11 mouse cellular contexts compared by ENCODE assay signal in the genomic region with DNA sequence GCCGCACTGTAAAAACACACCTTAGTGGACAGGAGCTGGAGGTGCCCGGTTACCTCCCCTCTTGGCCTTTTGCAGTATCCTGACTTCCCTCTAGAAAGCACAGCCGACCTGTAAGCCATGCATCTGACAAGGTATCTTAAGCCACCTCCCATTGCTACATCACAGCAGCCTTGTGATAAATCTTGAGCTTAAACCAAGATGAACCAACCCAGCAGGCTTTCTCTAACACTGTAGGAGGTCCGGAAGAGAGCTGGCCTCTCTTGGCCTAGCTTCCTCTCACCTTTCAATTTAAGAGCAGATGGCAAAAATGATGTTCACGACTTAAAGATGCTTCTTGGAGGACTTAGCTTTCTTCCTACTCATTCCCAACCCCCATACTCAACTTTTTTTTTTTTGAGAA. TPM values are rescaled to one million over a fixed set of nuclear protein-coding genes. Genes with fewer than 3 reads are reported as not detected.
DNase-seq lines count a peak whose midpoint lies in the region; ATAC-seq and TF ChIP-seq lines count a peak whose summit lies in the region.
"Had no signal": no experiment of that assay in that cellular context is flagged by ENCODE, and none has a peak within 500 bp of the region (broad histone marks: within the 10 kb centered on the region; RNA-seq: fewer than 3 reads in every experiment).

No protein-coding gene starts in this region.

- H3K9me3 ChIP-seq in lung, postnatal 0 days (ENCODE audit: low read length) = no peaks in the 10 kb centered on the region
- H3K9me3 ChIP-seq in hindbrain, embryonic 11.5 days (ENCODE audit: control insufficient read depth, low read length) = no peaks in the 10 kb centered on the region
- no peaks in the 10 kb centered on the region for H3K9me3 ChIP-seq in midbrain, embryonic 10.5 days (replicated peaks)
- H3K9me3 ChIP-seq in stomach, postnatal 0 days (ENCODE audit: control insufficient read depth, low read length) = no peaks in the 10 kb centered on the region
- H3K9me3 ChIP-seq: liver, embryonic 15.5 days had no signal

- TF ChIP-seq EP300 in lung, postnatal 0 days (IDR thresholded peaks at IDR 0.05) = no peak
- no peak for TF ChIP-seq EP300 in stomach, postnatal 0 days (optimal IDR thresholded peaks at IDR 0.05)

- peak; percentile 16; the same call in 1 of the 2 replicates for ATAC-seq in lung, postnatal 0 days
- ATAC-seq in hindbrain, embryonic 11.5 days (ENCODE audit: low FRiP score) = no peak
- no peak for ATAC-seq in stomach, postnatal 0 days (ENCODE audit: low FRiP score, low TSS enrichment)

- H3K4me3 ChIP-seq in lung, postnatal 0 days (ENCODE audit: low read depth, low read length) = no peak overlapping the region
- H3K4me3 ChIP-seq in hindbrain, embryonic 11.5 days (ENCODE audit: low read depth, low read length) = no peak overlapping the region
- H3K4me3 ChIP-seq in midbrain, embryonic 10.5 days = peak overlapping the region; percentile 100
- H3K4me3 ChIP-seq in stomach, postnatal 0 days (ENCODE audit: low read depth, low read length) = 0 out of 2 replicates have a peak overlapping the region, but pooled peaks have one; percentile 10
- H3K4me3 ChIP-seq: liver, embryonic 15.5 days had no signal

- TF ChIP-seq CTCF in lung, postnatal 0 days (IDR thresholded peaks at IDR 0.05) = no peak
- TF ChIP-seq CTCF in stomach, postnatal 0 days (IDR thresholded peaks at IDR 0.05; ENCODE audit: low read depth) = no peak

- peak overlapping the region; percentile 34; the same call in 1 of the 2 replicates for H3K27ac ChIP-seq in lung, postnatal 0 days (ENCODE audit: low read length)
- H3K27ac ChIP-seq in hindbrain, embryonic 11.5 days (ENCODE audit: low read depth, low read length) = peak overlapping the region; percentile 65
- peak overlapping the region; percentile 84 for H3K27ac ChIP-seq in midbrain, embryonic 10.5 days (replicated peaks)
- H3K27ac ChIP-seq in stomach, postnatal 0 days (replicated peaks) = peak overlapping the region; percentile 67
- H3K27ac ChIP-seq: liver, embryonic 15.5 days had no signal

- peaks cover 52% of the 10 kb centered on the region for H3K4me1 ChIP-seq in lung, postnatal 0 days (ENCODE audit: insufficient read depth, low read depth, low read length)
- peaks cover 30% of the 10 kb centered on the region for H3K4me1 ChIP-seq in hindbrain, embryonic 11.5 days (replicated peaks; ENCODE audit: control insufficient read depth, insufficient read depth, low read length)
- H3K4me1 ChIP-seq in midbrain, embryonic 10.5 days = peaks cover 100% of the 10 kb centered on the region
- H3K4me1 ChIP-seq in stomach, postnatal 0 days (replicated peaks; ENCODE audit: control insufficient read depth, insufficient read depth) = peaks cover 13% of the 10 kb centered on the region; the same call in 1 of the 2 replicates

- no peak overlapping the region for H3K9ac ChIP-seq in lung, postnatal 0 days (replicated peaks; ENCODE audit: low read depth)
- no peak overlapping the region for H3K9ac ChIP-seq in hindbrain, embryonic 11.5 days (ENCODE audit: low read depth, low read length)
- no peak overlapping the region for H3K9ac ChIP-seq in stomach, postnatal 0 days (ENCODE audit: low read length)
- H3K9ac ChIP-seq: liver, embryonic 15.5 days had no signal

- 22% methylated on average over 5 of the region's 5 CpGs for WGBS in lung, postnatal 0 days
- 25% methylated on average over 5 of the region's 5 CpGs for WGBS in hindbrain, embryonic 11.5 days
- WGBS in midbrain, embryonic 10.5 days = 33% methylated on average over 5 of the region's 5 CpGs
- WGBS in stomach, postnatal 0 days = 19% methylated on average over 5 of the region's 5 CpGs

- intact Hi-C loops in heart, postnatal 14 days (cut with DNase I) = no loop called here

- DNase-seq in lung, postnatal 0 days (ENCODE audit: low spot score) = peak; percentile 19
- DNase-seq in lung, postnatal 10 days = no peak
- DNase-seq in hindbrain, embryonic 11.5 days (ENCODE audit: low spot score) = no peak
- no peak for DNase-seq in midbrain, embryonic 10.5 days (ENCODE audit: low spot score)
- DNase-seq in stomach, postnatal 0 days (ENCODE audit: low spot score) = no peak
- no peak for DNase-seq in embryo, embryonic 9.5 days (ENCODE audit: extremely low spot score)
- no peak for DNase-seq in heart, postnatal 14 days
- DNase-seq in MN1 (ENCODE audit: low spot score) = no peak
- DNase-seq: adrenal gland, postnatal 36 days; gastrocnemius, postnatal 10 days had no signal

- H3K36me3 ChIP-seq in lung, postnatal 0 days (ENCODE audit: insufficient read depth, low read length) = no peaks in the 10 kb centered on the region; the same call in 1 of the 2 replicates
- no peaks in the 10 kb centered on the region for H3K36me3 ChIP-seq in hindbrain, embryonic 11.5 days (ENCODE audit: control insufficient read depth, insufficient read depth, low read length)
- H3K36me3 ChIP-seq in midbrain, embryonic 10.5 days = peaks cover 46% of the 10 kb centered on the region
- H3K36me3 ChIP-seq in stomach, postnatal 0 days (ENCODE audit: control insufficient read depth, insufficient read depth, low read length) = no peaks in the 10 kb centered on the region

- no peaks in the 10 kb centered on the region for H3K27me3 ChIP-seq in lung, postnatal 0 days (replicated peaks; ENCODE audit: insufficient read depth, low read length)
- H3K27me3 ChIP-seq in hindbrain, embryonic 11.5 days (ENCODE audit: control insufficient read depth, insufficient read depth, low read length) = no peaks in the 10 kb centered on the region
- H3K27me3 ChIP-seq in midbrain, embryonic 10.5 days (ENCODE audit: low read depth, poor library complexity, severe bottlenecking) = no peaks in the 10 kb centered on the region
- H3K27me3 ChIP-seq in stomach, postnatal 0 days (ENCODE audit: control insufficient read depth, insufficient read depth, low read length) = no peaks in the 10 kb centered on the region
- H3K27me3 ChIP-seq: liver, embryonic 15.5 days had no signal

- H3K4me2 ChIP-seq in lung, postnatal 0 days (replicated peaks; ENCODE audit: low read depth, low read length) = 0 out of 2 replicates have a peak overlapping the region, but pooled peaks have one; percentile 1
- H3K4me2 ChIP-seq in hindbrain, embryonic 11.5 days (replicated peaks; ENCODE audit: low read depth, low read length) = peak overlapping the region; percentile 17; the same call in 1 of the 2 replicates
- peak overlapping the region; percentile 97 for H3K4me2 ChIP-seq in stomach, postnatal 0 days (replicated peaks; ENCODE audit: low read depth)
- H3K4me2 ChIP-seq: liver, embryonic 15.5 days had no signal

RNA-seq across cellular contexts. Expression of gene Ptch1, which starts 17.5 kb away (rescaled TPM):
- 15.2 and 21.3 TPM in 2 replicates for polyA plus RNA-seq in lung, postnatal 0 days (2015; fragmentation: Nextera tagmentation; extraction: Ambion mirVana)
- 19.5 and 28.4 TPM in 2 replicates for polyA plus RNA-seq in hindbrain, embryonic 11.5 days (2014; fragmentation: Nextera tagmentation; extraction: Ambion mirVana)
- 30.9 and 31.6 TPM in 2 replicates for polyA plus RNA-seq in midbrain, embryonic 10.5 days (2016; fragmentation: Nextera tagmentation; extraction: Ambion mirVana)
- 8.4 and 8.5 TPM in 2 replicates for polyA plus RNA-seq in stomach, postnatal 0 days (2015; fragmentation: Nextera tagmentation; extraction: Ambion mirVana)
- total RNA-seq in heart, postnatal 14 days (2021) = 10 to 100 TPM; 12.0 to 16.1 TPM

RNA-seq across cellular contexts. Expression of gene Fancc, which starts 58.8 kb away (rescaled TPM):
- 26.0 and 37.6 TPM in 2 replicates for polyA plus RNA-seq in lung, postnatal 0 days (2015; fragmentation: Nextera tagmentation; extraction: Ambion mirVana)
- polyA plus RNA-seq in hindbrain, embryonic 11.5 days (2014; fragmentation: Nextera tagmentation; extraction: Ambion mirVana) = 19.7 and 26.1 TPM in 2 replicates
- polyA plus RNA-seq in midbrain, embryonic 10.5 days (2016; fragmentation: Nextera tagmentation; extraction: Ambion mirVana) = 26.7 and 28.3 TPM in 2 replicates
- 9.3 TPM in 2 replicates for polyA plus RNA-seq in stomach, postnatal 0 days (2015; fragmentation: Nextera tagmentation; extraction: Ambion mirVana)
- total RNA-seq in heart, postnatal 14 days (2021) = 1 to 10 TPM; 5.0 to 6.9 TPM

Comparison
In these comparisons a context has a peak if more than half of its experiments do, and no peak if none do; other contexts are left out.
1. H3K27ac ChIP-seq: peak in every context shown above with its lines; median percentile 84 in midbrain, embryonic 10.5 days; 67 in stomach, postnatal 0 days; 65 in hindbrain, embryonic 11.5 days; 34 in lung, postnatal 0 days.
2. H3K4me2 ChIP-seq: peak in every context shown above with its lines; median percentile 97 in stomach, postnatal 0 days; 17 in hindbrain, embryonic 11.5 days; 1 in lung, postnatal 0 days.
3. H3K4me3 ChIP-seq: peak in midbrain, embryonic 10.5 days (single experiment) and stomach, postnatal 0 days (single experiment); none in lung, postnatal 0 days (single experiment) and hindbrain, embryonic 11.5 days (single experiment).